Mouse (Mus musculus): ENCODE measurements around the gene Cldn9. TPM values are rescaled to one million over a fixed set of nuclear protein-coding genes. Genes with fewer than 3 reads are reported as not detected.

Gene Cldn9
- polyA plus RNA-seq, 2 experiments from 2014 or later: not detected

GRCm38 (mm10) chr17:23645894-23646293, 37.9 kb downstream of the Cldn9 start:
- ATAC-seq: no peak

GRCm38 (mm10) chr17:23644613-23645495, 39.0 kb downstream of the Cldn9 start, which contains the start of gene Mmp25:
TSS of gene Mmp25 (minus strand) at chr17:23645277.
- no peak for ATAC-seq

Other genes starting within 250 kb of the Cldn9 start
- not detected for gene Vmn2r117, start 204.3 kb downstream of the Cldn9 start, polyA plus RNA-seq (2017; shearing (Covaris generic))
- 1 to 10 TPM; 4.3 to 4.9 TPM for gene Zfp213, start 119.8 kb downstream of the Cldn9 start, polyA plus RNA-seq (2017; shearing (Covaris generic))
- not detected for gene Zfp13, start 84.5 kb downstream of the Cldn9 start, polyA plus RNA-seq (2017; shearing (Covaris generic))
- gene Zscan10, start 83.2 kb downstream of the Cldn9 start, polyA plus RNA-seq (2017; shearing (Covaris generic)): 1 to 10 TPM; 1.3 to 3.4 TPM
- gene Mmp25, start 38.7 kb downstream of the Cldn9 start, polyA plus RNA-seq (2017; shearing (Covaris generic)): 1 to 10 TPM; 1.0 to 2.0 TPM
- gene Bicdl2, start 23.5 kb downstream of the Cldn9 start, polyA plus RNA-seq (2017; shearing (Covaris generic)): under 1 TPM in 1 of 2 experiments, not detected in 1; 0.49 TPM
- gene Hcfc1r1, start 10.4 kb downstream of the Cldn9 start, polyA plus RNA-seq (2017; shearing (Covaris generic)): 10 to 100 TPM; 62.9 to 71.5 TPM
- gene Thoc6, start 10.1 kb downstream of the Cldn9 start, polyA plus RNA-seq (2017; shearing (Covaris generic)): 10 to 100 TPM; 35.6 to 37.7 TPM
- gene Tnfrsf12a, start 6.6 kb downstream of the Cldn9 start, polyA plus RNA-seq (2017; shearing (Covaris generic)): 1 to 10 TPM; 5.6 to 6.5 TPM
- not detected for gene Cldn6, start 4.8 kb downstream of the Cldn9 start, polyA plus RNA-seq (2017; shearing (Covaris generic))
- not detected for gene 1520401A03Rik, start 38.8 kb upstream of the Cldn9 start, polyA plus RNA-seq (2017; shearing (Covaris generic))
- 10 to 100 TPM; 12.2 to 13.0 TPM for gene Pkmyt1, start 42.3 kb upstream of the Cldn9 start, polyA plus RNA-seq (2017; shearing (Covaris generic))
- gene Paqr4, start 56.8 kb upstream of the Cldn9 start, polyA plus RNA-seq (2017; shearing (Covaris generic)): 1 to 10 TPM in 1 of 2 experiments, under 1 TPM in 1; 0.91 to 2.7 TPM
- 1 to 10 TPM in 1 of 2 experiments, under 1 TPM in 1; 0.71 to 1.2 TPM for gene Kremen2, start 61.8 kb upstream of the Cldn9 start, polyA plus RNA-seq (2017; shearing (Covaris generic))
- 10 to 100 TPM; 13.2 to 13.3 TPM for gene Flywch1, start 87.6 kb upstream of the Cldn9 start, polyA plus RNA-seq (2017; shearing (Covaris generic))
- 1 to 10 TPM; 2.2 to 3.2 TPM for gene Flywch2, start 102.1 kb upstream of the Cldn9 start, polyA plus RNA-seq (2017; shearing (Covaris generic))
- 100 to 1,000 TPM; 234 to 326 TPM for gene Srrm2, start 106.5 kb upstream of the Cldn9 start, polyA plus RNA-seq (2017; shearing (Covaris generic))
- 100 to 1,000 TPM; 686 to 746 TPM for gene Elob, start 145.1 kb upstream of the Cldn9 start, polyA plus RNA-seq (2017; shearing (Covaris generic))
- gene Prss33, start 152.0 kb upstream of the Cldn9 start, polyA plus RNA-seq (2017; shearing (Covaris generic)): 1 to 10 TPM; 1.1 to 2.4 TPM
- 1 to 10 TPM in 1 of 2 experiments, not detected in 1; 2.6 TPM for gene Prss32, start 159.8 kb upstream of the Cldn9 start, polyA plus RNA-seq (2017; shearing (Covaris generic))
- 10 to 100 TPM in 1 of 2 experiments, 1 to 10 TPM in 1; 6.4 to 10.5 TPM for gene Prss41, start 160.1 kb upstream of the Cldn9 start, polyA plus RNA-seq (2017; shearing (Covaris generic))
- gene Prss21, start 184.0 kb upstream of the Cldn9 start, polyA plus RNA-seq (2017; shearing (Covaris generic)): not detected
- not detected for gene Dcpp1, start 196.8 kb upstream of the Cldn9 start, polyA plus RNA-seq (2017; shearing (Covaris generic))
- not detected for gene Dcpp2, start 196.9 kb upstream of the Cldn9 start, polyA plus RNA-seq (2017; shearing (Covaris generic))
- gene Dcpp3, start 233.4 kb upstream of the Cldn9 start, polyA plus RNA-seq (2017; shearing (Covaris generic)): not detected